Mouse (Mus musculus): ENCODE data around the gene 9130019O22Rik.
"Not testable (repeated sequence)": the region's sequence is repeated elsewhere in the genome, so short reads cannot be mapped to it uniquely, and the experiment has no call there.

9130019O22Rik gene

GRCm38 (mm10) chr7:127375271-127376245, 11.4 kb downstream of the 9130019O22Rik start, which contains the start of gene Zfp747:
Zfp747 (minus strand) TSS chr7:127376050.
- peak; percentile 95 to 96 for DNase-seq (ENCODE audit: low spot score in 2 of 2)

- DNase-seq (ENCODE audit: low spot score in 2 of 2): not testable (repeated sequence)
Observed at GRCm38 (mm10) chr7:127371870-127372269, 15.1 kb downstream of the 9130019O22Rik start.

- DNase-seq (ENCODE audit: low spot score in 2 of 2): no peak
Observed at GRCm38 (mm10) chr7:127371213-127371612, 15.8 kb downstream of the 9130019O22Rik start.

- DNase-seq (ENCODE audit: low spot score in 2 of 2): no peak
Observed at GRCm38 (mm10) chr7:127366249-127366648, 20.7 kb downstream of the 9130019O22Rik start.

GRCm38 (mm10) chr7:127364166-127364565, 22.8 kb downstream of the 9130019O22Rik start:
- no peak for DNase-seq (ENCODE audit: low spot score in 2 of 2)

- DNase-seq (ENCODE audit: low spot score in 2 of 2): peak in 1 of 2 experiments; percentile 33
Observed at GRCm38 (mm10) chr7:127363475-127363921, 23.5 kb downstream of the 9130019O22Rik start.

- not testable (repeated sequence) for DNase-seq (ENCODE audit: low spot score in 2 of 2)
Observed at GRCm38 (mm10) chr7:127362418-127362817, 24.5 kb downstream of the 9130019O22Rik start.

- no peak for DNase-seq (ENCODE audit: low spot score in 2 of 2)
Observed at GRCm38 (mm10) chr7:127361449-127361848, 25.5 kb downstream of the 9130019O22Rik start.

GRCm38 (mm10) chr7:127360265-127360664, 26.7 kb downstream of the 9130019O22Rik start:
- no peak for DNase-seq (ENCODE audit: low spot score in 2 of 2)

GRCm38 (mm10) chr7:127358472-127358871, 28.5 kb downstream of the 9130019O22Rik start:
- no peak for DNase-seq (ENCODE audit: low spot score in 2 of 2)

- DNase-seq (ENCODE audit: low spot score in 2 of 2): no peak
Observed at GRCm38 (mm10) chr7:127357871-127358270, 29.1 kb downstream of the 9130019O22Rik start.

GRCm38 (mm10) chr7:127355796-127356195, 31.2 kb downstream of the 9130019O22Rik start:
- no peak for DNase-seq (ENCODE audit: low spot score in 2 of 2)

- no peak for DNase-seq (ENCODE audit: low spot score in 2 of 2)
Observed at GRCm38 (mm10) chr7:127351230-127352004, 35.5 kb downstream of the 9130019O22Rik start.

- no peak for DNase-seq (ENCODE audit: low spot score in 2 of 2)
Observed at GRCm38 (mm10) chr7:127346676-127347075, 40.3 kb downstream of the 9130019O22Rik start.

- DNase-seq (ENCODE audit: low spot score in 2 of 2): peak; percentile 82 to 83
Observed at GRCm38 (mm10) chr7:127345512-127346325, 41.2 kb downstream of the 9130019O22Rik start, which contains the start of gene Zfp768. Zfp768 (minus strand) TSS chr7:127345589.

- DNase-seq (ENCODE audit: low spot score in 2 of 2): peak in 1 of 2 experiments; percentile 44
Observed at GRCm38 (mm10) chr7:127345092-127345491, 41.9 kb downstream of the 9130019O22Rik start.

- DNase-seq (ENCODE audit: low spot score in 2 of 2): no peak
Observed at GRCm38 (mm10) chr7:127344371-127344770, 42.6 kb downstream of the 9130019O22Rik start.

- DNase-seq (ENCODE audit: low spot score in 2 of 2): no peak
Observed at GRCm38 (mm10) chr7:127343351-127344019, 43.5 kb downstream of the 9130019O22Rik start.

GRCm38 (mm10) chr7:127342888-127343287, 44.1 kb downstream of the 9130019O22Rik start:
- no peak for DNase-seq (ENCODE audit: low spot score in 2 of 2)

- DNase-seq (ENCODE audit: low spot score in 2 of 2): peak in 1 of 2 experiments; percentile 39
Observed at GRCm38 (mm10) chr7:127342332-127342731, 44.6 kb downstream of the 9130019O22Rik start.

Data from right cerebral cortex, adult 2 months (tissue).